Mouse (Mus musculus): ENCODE measurements around the gene Bad. TPM values are rescaled to one million over a fixed set of nuclear protein-coding genes. Genes with fewer than 3 reads are reported as not detected.

Gene Bad
- polyA plus RNA-seq, 1 experiment from 2014 or later: 86.6 TPM

- H3K4me2 ChIP-seq (replicated peaks; ENCODE audit: low read depth, low read length): no peak overlapping the region
- no peak overlapping the region for H3K27ac ChIP-seq (ENCODE audit: low read length)
Observed at GRCm38 (mm10) chr19:6943709-6944108, 2.0 kb downstream of the Bad start.

GRCm38 (mm10) chr19:6947742-6948141 is 6.1 kb downstream of the Bad start:
- no peak overlapping the region for H3K4me2 ChIP-seq (replicated peaks; ENCODE audit: low read depth, low read length)
- peaks cover 17% of the 10 kb centered on the region for H3K4me1 ChIP-seq (ENCODE audit: insufficient read depth, low read length)
- peaks cover 5% of the 10 kb centered on the region; the same call in 1 of the 2 replicates for H3K36me3 ChIP-seq (ENCODE audit: insufficient read depth, low read length)
- ATAC-seq (ENCODE audit: low FRiP score, low TSS enrichment): no peak
- WGBS: 51% methylated on average over 4 of the region's 4 CpGs
- no peak overlapping the region for H3K4me3 ChIP-seq (ENCODE audit: low read length)
- no peaks in the 10 kb centered on the region for H3K27me3 ChIP-seq (ENCODE audit: insufficient read depth, low read length)
- H3K9ac ChIP-seq (replicated peaks; ENCODE audit: low read length): no peak overlapping the region
- no peak overlapping the region for H3K27ac ChIP-seq (ENCODE audit: low read length)
- H3K9me3 ChIP-seq (ENCODE audit: low read length): no peaks in the 10 kb centered on the region

More at GRCm38 (mm10) chr19:6943709-6944108, 2.0 kb downstream of the Bad start:
- H3K27me3 ChIP-seq (ENCODE audit: insufficient read depth, low read length): no peaks in the 10 kb centered on the region
- H3K4me3 ChIP-seq (ENCODE audit: low read length): no peak overlapping the region
- no peak for ATAC-seq (ENCODE audit: low FRiP score, low TSS enrichment)
- H3K9ac ChIP-seq (replicated peaks; ENCODE audit: low read length): no peak overlapping the region
- peaks cover 19% of the 10 kb centered on the region for H3K4me1 ChIP-seq (ENCODE audit: insufficient read depth, low read length)
- 94% methylated on average over 6 of the region's 6 CpGs for WGBS
- peaks cover 5% of the 10 kb centered on the region; the same call in 1 of the 2 replicates for H3K36me3 ChIP-seq (ENCODE audit: insufficient read depth, low read length)
- no peaks in the 10 kb centered on the region for H3K9me3 ChIP-seq (ENCODE audit: low read length)

GRCm38 (mm10) chr19:6948186-6948585 is 6.5 kb downstream of the Bad start:
- 83% methylated on average over 4 of the region's 4 CpGs for WGBS
- peaks cover 5% of the 10 kb centered on the region; the same call in 1 of the 2 replicates for H3K36me3 ChIP-seq (ENCODE audit: insufficient read depth, low read length)
- peaks cover 17% of the 10 kb centered on the region for H3K4me1 ChIP-seq (ENCODE audit: insufficient read depth, low read length)
- no peaks in the 10 kb centered on the region for H3K27me3 ChIP-seq (ENCODE audit: insufficient read depth, low read length)
- no peak overlapping the region for H3K4me2 ChIP-seq (replicated peaks; ENCODE audit: low read depth, low read length)
- H3K4me3 ChIP-seq (ENCODE audit: low read length): no peak overlapping the region
- H3K9me3 ChIP-seq (ENCODE audit: low read length): no peaks in the 10 kb centered on the region
- no peak for ATAC-seq (ENCODE audit: low FRiP score, low TSS enrichment)
- no peak overlapping the region for H3K9ac ChIP-seq (replicated peaks; ENCODE audit: low read length)
- H3K27ac ChIP-seq (ENCODE audit: low read length): no peak overlapping the region

- H3K27me3 ChIP-seq (ENCODE audit: insufficient read depth, low read length): no peaks in the 10 kb centered on the region
- H3K4me2 ChIP-seq (replicated peaks; ENCODE audit: low read depth, low read length): no peak overlapping the region
- no peaks in the 10 kb centered on the region for H3K9me3 ChIP-seq (ENCODE audit: low read length)
- H3K4me1 ChIP-seq (ENCODE audit: insufficient read depth, low read length): peaks cover 18% of the 10 kb centered on the region
- no peak for ATAC-seq (ENCODE audit: low FRiP score, low TSS enrichment)
- peak overlapping the region; percentile 81; the same call in 1 of the 2 replicates for H3K9ac ChIP-seq (replicated peaks; ENCODE audit: low read length)
- peaks cover 11% of the 10 kb centered on the region for H3K36me3 ChIP-seq (ENCODE audit: insufficient read depth, low read length)
- H3K27ac ChIP-seq (ENCODE audit: low read length): no peak overlapping the region
- 89% methylated on average over 5 of the region's 5 CpGs for WGBS
- no peak overlapping the region for H3K4me3 ChIP-seq (ENCODE audit: low read length)
Observed at GRCm38 (mm10) chr19:6949532-6949931, 7.9 kb downstream of the Bad start.

DNA sequence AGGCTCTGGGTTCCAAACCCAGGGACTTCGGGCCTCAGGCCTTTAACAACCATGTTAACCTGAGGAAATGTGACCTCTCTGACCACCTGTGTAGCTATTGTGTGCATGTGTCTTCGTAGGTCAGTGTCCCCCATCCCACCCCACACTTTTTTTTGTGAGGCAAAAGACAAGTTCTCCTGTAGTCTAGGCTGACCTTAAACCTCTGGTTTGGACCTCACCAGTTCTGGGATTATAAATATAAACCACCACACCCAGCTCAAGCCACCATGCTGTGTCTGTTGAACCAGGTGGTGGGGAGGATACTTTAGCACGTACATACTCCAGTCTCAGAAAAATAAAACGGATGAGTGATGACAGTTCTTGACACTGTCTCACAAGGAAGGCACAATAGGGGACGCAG is 8.3 kb downstream of the Bad start:
- ATAC-seq (ENCODE audit: low FRiP score, low TSS enrichment): no peak
- 57% methylated on average over 5 of the region's 5 CpGs for WGBS
- peak overlapping the region; percentile 64 for H3K4me3 ChIP-seq (ENCODE audit: low read length)
- peak overlapping the region; percentile 81 for H3K9ac ChIP-seq (replicated peaks; ENCODE audit: low read length)
- peak overlapping the region; percentile 99; the same call in 1 of the 2 replicates for H3K27ac ChIP-seq (ENCODE audit: low read length)
- H3K9me3 ChIP-seq (ENCODE audit: low read length): no peaks in the 10 kb centered on the region
- peaks cover 15% of the 10 kb centered on the region for H3K36me3 ChIP-seq (ENCODE audit: insufficient read depth, low read length)
- H3K4me1 ChIP-seq (ENCODE audit: insufficient read depth, low read length): peaks cover 18% of the 10 kb centered on the region
- peak overlapping the region; percentile 87 for H3K4me2 ChIP-seq (replicated peaks; ENCODE audit: low read depth, low read length)
- H3K27me3 ChIP-seq (ENCODE audit: insufficient read depth, low read length): no peaks in the 10 kb centered on the region

GRCm38 (mm10) chr19:6950613-6951153 is 9.0 kb downstream of the Bad start:
- peaks cover 18% of the 10 kb centered on the region for H3K4me1 ChIP-seq (ENCODE audit: insufficient read depth, low read length)
- peak overlapping the region; percentile 87 for H3K4me2 ChIP-seq (replicated peaks; ENCODE audit: low read depth, low read length)
- no peaks in the 10 kb centered on the region for H3K27me3 ChIP-seq (ENCODE audit: insufficient read depth, low read length)
- peak overlapping the region; percentile 81 for H3K9ac ChIP-seq (replicated peaks; ENCODE audit: low read length)
- peak overlapping the region; percentile 64 for H3K4me3 ChIP-seq (ENCODE audit: low read length)
- WGBS: under 1% methylated on average over 28 of the region's 28 CpGs
- H3K9me3 ChIP-seq (ENCODE audit: low read length): no peaks in the 10 kb centered on the region
- peak; percentile 43 for ATAC-seq (ENCODE audit: low FRiP score, low TSS enrichment)
- peak overlapping the region; percentile 99 for H3K27ac ChIP-seq (ENCODE audit: low read length)
- H3K36me3 ChIP-seq (ENCODE audit: insufficient read depth, low read length): peaks cover 22% of the 10 kb centered on the region

GRCm38 (mm10) chr19:6951381-6951968 is 9.8 kb downstream of the Bad start:
- Histone ChIP-seq H3K4me1 (ENCODE audit: insufficient read depth, low read length) (peaks cover 18% of the 10 kb centered on the region), H3K4me3 (ENCODE audit: low read length) (peak overlapping the region; percentile 64), H3K36me3 (ENCODE audit: insufficient read depth, low read length) (peaks cover 29% of the 10 kb centered on the region), H3K9ac (replicated peaks; ENCODE audit: low read length) (peak overlapping the region; percentile 81), H3K27me3 (ENCODE audit: insufficient read depth, low read length) (no peaks in the 10 kb centered on the region), H3K9me3 (ENCODE audit: low read length) (no peaks in the 10 kb centered on the region), H3K27ac (ENCODE audit: low read length) (peak overlapping the region; percentile 99), H3K4me2 (replicated peaks; ENCODE audit: low read depth, low read length) (peak overlapping the region; percentile 87)
- peak; percentile 84 for ATAC-seq (ENCODE audit: low FRiP score, low TSS enrichment)
- under 1% methylated on average over 35 of the region's 35 CpGs for WGBS

- ATAC-seq (ENCODE audit: low FRiP score, low TSS enrichment): peak; percentile 63
- under 1% methylated on average over 31 of the region's 31 CpGs for WGBS
- peaks cover 18% of the 10 kb centered on the region for H3K4me1 ChIP-seq (ENCODE audit: insufficient read depth, low read length)
- peaks cover 34% of the 10 kb centered on the region for H3K36me3 ChIP-seq (ENCODE audit: insufficient read depth, low read length)
- H3K27me3 ChIP-seq (ENCODE audit: insufficient read depth, low read length): no peaks in the 10 kb centered on the region
- H3K4me2 ChIP-seq (replicated peaks; ENCODE audit: low read depth, low read length): peak overlapping the region; percentile 87
- H3K27ac ChIP-seq (ENCODE audit: low read length): peak overlapping the region; percentile 99
- peak overlapping the region; percentile 81 for H3K9ac ChIP-seq (replicated peaks; ENCODE audit: low read length)
- no peaks in the 10 kb centered on the region for H3K9me3 ChIP-seq (ENCODE audit: low read length)
- H3K4me3 ChIP-seq (ENCODE audit: low read length): peak overlapping the region; percentile 64
Observed at GRCm38 (mm10) chr19:6951994-6952711, 10.5 kb downstream of the Bad start.

- Histone ChIP-seq H3K36me3 (ENCODE audit: insufficient read depth, low read length) (peaks cover 39% of the 10 kb centered on the region), H3K9ac (replicated peaks; ENCODE audit: low read length) (peak overlapping the region; percentile 81), H3K9me3 (ENCODE audit: low read length) (no peaks in the 10 kb centered on the region), H3K4me1 (ENCODE audit: insufficient read depth, low read length) (peaks cover 18% of the 10 kb centered on the region), H3K27ac (ENCODE audit: low read length) (peak overlapping the region; percentile 99), H3K4me3 (ENCODE audit: low read length) (peak overlapping the region; percentile 64), H3K4me2 (replicated peaks; ENCODE audit: low read depth, low read length) (peak overlapping the region; percentile 87), H3K27me3 (ENCODE audit: insufficient read depth, low read length) (no peaks in the 10 kb centered on the region)
- 5% methylated on average over 3 of the region's 3 CpGs for WGBS
- no peak for ATAC-seq (ENCODE audit: low FRiP score, low TSS enrichment)
Observed at GRCm38 (mm10) chr19:6952712-6953037, 11.0 kb downstream of the Bad start.

- H3K4me1 ChIP-seq (ENCODE audit: insufficient read depth, low read length): peaks cover 18% of the 10 kb centered on the region
- H3K9me3 ChIP-seq (ENCODE audit: low read length): no peaks in the 10 kb centered on the region
- ATAC-seq (ENCODE audit: low FRiP score, low TSS enrichment): no peak
- H3K36me3 ChIP-seq (ENCODE audit: insufficient read depth, low read length): peaks cover 48% of the 10 kb centered on the region
- H3K4me2 ChIP-seq (replicated peaks; ENCODE audit: low read depth, low read length): no peak overlapping the region
- no peaks in the 10 kb centered on the region for H3K27me3 ChIP-seq (ENCODE audit: insufficient read depth, low read length)
- WGBS: 51% methylated on average over 9 of the region's 9 CpGs
- H3K9ac ChIP-seq (replicated peaks; ENCODE audit: low read length): no peak overlapping the region
- H3K27ac ChIP-seq (ENCODE audit: low read length): no peak overlapping the region
- H3K4me3 ChIP-seq (ENCODE audit: low read length): no peak overlapping the region
Observed at GRCm38 (mm10) chr19:6954046-6954445, 12.4 kb downstream of the Bad start.

Data from kidney, embryonic 16.5 days (tissue).